Mouse (Mus musculus): ENCODE results near the gene Icam4.

- TF ChIP-seq POLR2A (IDR thresholded peaks at IDR 0.05; ENCODE audit: borderline replicate concordance, extremely low read depth, insufficient read depth, insufficient read length, poor library complexity, severe bottlenecking), result no peak
- no peak for TF ChIP-seq CTCF (IDR thresholded peaks at IDR 0.05; ENCODE audit: borderline replicate concordance, extremely low read depth, insufficient read depth, insufficient read length)
These were observed 37.6 kb upstream of the Icam4 start for GRCm38 (mm10) chr9:20991587-20991986.
